Mouse (Mus musculus) spleen, embryonic (tissue): ENCODE results near the gene Cog7.

Experiments
- CTCF ChIA-PET: fragments of 350-600 bp; sonication (Branson Sonifier 250); formaldehyde crosslinking; loops from one replicate; lab custom pipeline; 2022; lab: Charles Lee

Cog7 gene

GRCm38 (mm10) chr7:121981307-121981871, at the start of gene Cog7:
TSS of gene Cog7 (minus strand) at chr7:121981711.
- CTCF ChIA-PET, result interaction anchor here (0.6 to 1.5 kb wide), 2 partner anchors 37 to 40 kb away, joined by 3 to 4 read pairs; partner anchors contain the start of gene Gga2

- CTCF ChIA-PET, result no interaction called here
These were observed 40.6 kb upstream of the Cog7 start for GRCm38 (mm10) chr7:122022131-122022530.

GRCm38 (mm10) chr7:122020667-122021354, 39.3 kb upstream of the Cog7 start, which contains the start of gene Gga2:
TSS of gene Gga2 (minus strand) at chr7:122021222.
- CTCF ChIA-PET, result interaction anchor here (0.6 to 0.7 kb wide), 5 partner anchors 23 to 455 kb away, joined by 3 to 18 read pairs (median 3); no protein-coding TSS in a partner anchor

- CTCF ChIA-PET, result no interaction called here
These were observed 38.8 kb upstream of the Cog7 start for GRCm38 (mm10) chr7:122020273-122020666.

GRCm38 (mm10) chr7:122018978-122019377, 37.5 kb upstream of the Cog7 start:
- CTCF ChIA-PET, result interaction anchor here (1.3 kb wide), 1 partner anchor 38 kb away, joined by 4 read pairs; the partner anchor contains the start of gene Cog7

- CTCF ChIA-PET, result interaction anchor here (1.3 kb wide), 1 partner anchor 37 kb away, joined by 4 read pairs; the partner anchor contains the start of gene Cog7
These were observed 36.7 kb upstream of the Cog7 start for GRCm38 (mm10) chr7:122018247-122018646.

GRCm38 (mm10) chr7:122015734-122016133, 34.2 kb upstream of the Cog7 start:
- CTCF ChIA-PET, result interaction anchor here (1.1 kb wide), 1 partner anchor 10 kb away, joined by 3 read pairs; no protein-coding TSS in a partner anchor

GRCm38 (mm10) chr7:122015105-122015504, 33.6 kb upstream of the Cog7 start:
- CTCF ChIA-PET, result no interaction called here

GRCm38 (mm10) chr7:122012949-122013348, 31.4 kb upstream of the Cog7 start:
- CTCF ChIA-PET, result no interaction called here

- CTCF ChIA-PET, result no interaction called here
These were observed 30.9 kb upstream of the Cog7 start for GRCm38 (mm10) chr7:122012370-122012769.

- CTCF ChIA-PET, result no interaction called here
These were observed 18.9 kb upstream of the Cog7 start for GRCm38 (mm10) chr7:122000396-122000795.

GRCm38 (mm10) chr7:121995961-121996360, 14.4 kb upstream of the Cog7 start:
- CTCF ChIA-PET, result no interaction called here

- CTCF ChIA-PET, result no interaction called here
These were observed 6.5 kb downstream of the Cog7 start for GRCm38 (mm10) chr7:121975031-121975430.

- CTCF ChIA-PET, result interaction anchor here (0.9 kb wide), 1 partner anchor 1255 kb away, joined by 4 read pairs; no protein-coding TSS in a partner anchor
These were observed 9.8 kb downstream of the Cog7 start for GRCm38 (mm10) chr7:121971698-121972097.

- CTCF ChIA-PET, result no interaction called here
These were observed 11.3 kb downstream of the Cog7 start for GRCm38 (mm10) chr7:121970250-121970649.

GRCm38 (mm10) chr7:121968816-121969215, 12.7 kb downstream of the Cog7 start:
- CTCF ChIA-PET, result no interaction called here

GRCm38 (mm10) chr7:121968242-121968641, 13.3 kb downstream of the Cog7 start:
- CTCF ChIA-PET, result interaction anchor here (0.6 kb wide), 1 partner anchor 12 kb away, joined by 9 read pairs; no protein-coding TSS in a partner anchor

- CTCF ChIA-PET, result no interaction called here
These were observed 15.3 kb downstream of the Cog7 start for GRCm38 (mm10) chr7:121966169-121966568.

GRCm38 (mm10) chr7:121963883-121964398, 17.6 kb downstream of the Cog7 start:
- CTCF ChIA-PET, result interaction anchor here (0.7 kb wide), 1 partner anchor 141 kb away, joined by 4 read pairs; no protein-coding TSS in a partner anchor

GRCm38 (mm10) chr7:121962571-121962959, 18.9 kb downstream of the Cog7 start:
- CTCF ChIA-PET, result no interaction called here

GRCm38 (mm10) chr7:121961913-121962570, 19.5 kb downstream of the Cog7 start:
- CTCF ChIA-PET, result no interaction called here

- CTCF ChIA-PET, result no interaction called here
These were observed 25.7 kb downstream of the Cog7 start for GRCm38 (mm10) chr7:121955802-121956201.
